Mouse (Mus musculus) testis, adult 2 months (tissue): Measurements from ENCODE around the gene Ramp2.
A peak's percentile ranks its signal among the peaks of the same experiment; 100 is the strongest.

Experiments
- CTCF ChIP-seq: fragments of 200-500 bp; IDR thresholded peaks from 2 replicates; pipeline ENCODE4 v1.5.1; 2012; ENCODE audit warnings: low read depth, mild to moderate bottlenecking, inconsistent platforms, low read length, moderate library complexity; ENCODE audit not compliant: control insufficient read depth, insufficient read depth, insufficient replicate concordance
- POLR2A ChIP-seq: fragments of 200-500 bp; IDR thresholded peaks from 2 replicates; pipeline ENCODE4 v1.6.1; 2012; ENCODE audit warnings: low read depth, mild to moderate bottlenecking, inconsistent platforms, low read length, moderate library complexity; ENCODE audit not compliant: control insufficient read depth

DNA sequence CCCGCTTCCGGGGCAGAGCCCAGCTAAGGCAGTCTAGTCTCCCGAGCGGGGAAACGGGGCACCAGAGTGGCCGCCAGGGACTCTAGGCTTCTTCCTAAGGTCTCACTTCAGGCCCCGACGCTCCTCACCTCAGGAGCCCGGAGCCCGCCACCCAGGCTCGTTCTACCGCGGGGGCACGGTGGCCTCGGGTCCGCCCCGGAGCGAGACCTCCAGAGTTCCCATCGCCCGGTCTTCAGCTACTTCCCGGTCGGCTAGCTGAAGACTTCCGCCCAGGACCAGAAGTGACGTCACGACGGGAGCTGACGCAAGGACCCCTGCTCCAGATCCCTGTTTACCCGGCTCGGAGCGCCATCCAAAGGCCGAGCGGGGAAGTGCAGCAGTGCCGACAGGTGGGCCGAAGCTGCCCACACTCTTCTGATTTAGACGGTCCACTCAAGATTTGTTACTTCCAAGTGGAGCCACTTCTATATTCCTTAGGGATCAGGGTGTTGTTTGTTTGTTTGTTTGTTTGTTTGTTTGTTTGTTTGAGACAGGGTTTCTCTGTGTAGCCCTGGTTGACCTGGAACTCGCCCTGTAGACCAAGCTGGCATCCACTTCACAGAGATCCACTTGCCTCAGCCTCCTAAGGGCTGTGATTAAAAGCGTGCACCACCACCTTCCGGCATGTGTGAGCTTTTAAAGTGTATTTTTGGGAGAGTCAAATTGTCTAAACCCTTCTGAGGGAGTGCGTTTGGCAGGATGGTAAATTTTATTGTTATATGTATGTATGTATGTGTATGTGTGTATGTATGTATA lies 56.4 kb downstream of the Ramp2 start, which contains the start of gene Becn1:
- TF ChIP-seq CTCF (peak; percentile 98), POLR2A (peak; percentile 71)
